Mouse (Mus musculus): ENCODE data around the gene Ywhae.

Ywhae gene

GRCm38 (mm10) chr11:75732434-75733226 lies at the start of gene Ywhae:
TSS of gene Ywhae (plus strand) at chr11:75732869.
- ChIA-PET POLR2A (interaction anchor here (0.5 to 10.6 kb wide), 88 partner anchors 9 to 1433 kb away, joined by 3 to 444 read pairs (median 5); partner anchors contain the start of genes Tlcd2 (in 2 of the 4), Crk (in 1 of the 4), Pitpna (in 1 of the 4) and Prpf8 (in 1 of the 4)), CTCF (interaction anchor here (0.6 to 3.9 kb wide), 11 partner anchors 12 to 913 kb away, joined by 3 to 12 read pairs (median 4); partner anchors contain the start of genes Dbil5 (in 1 of the 4), Gemin4 (in 1 of the 4) and Timm22 (in 1 of the 4))

- ChIA-PET POLR2A (interaction anchor here in 2 of 4 experiments (0.5 to 4.3 kb wide), 7 partner anchors 9 to 1836 kb away, joined by 3 to 26 read pairs (median 3); no protein-coding TSS in a partner anchor), CTCF (interaction anchor here in 1 of 4 experiments (1.8 kb wide), 1 partner anchor 30 kb away, joined by 4 read pairs; no protein-coding TSS in a partner anchor)
These were observed 48.2 kb upstream of the Ywhae start for GRCm38 (mm10) chr11:75684462-75684861.

- ChIA-PET POLR2A (interaction anchor here in 2 of 4 experiments (1.0 to 4.3 kb wide), 5 partner anchors 10 to 31 kb away, joined by 3 to 26 read pairs (median 4); no protein-coding TSS in a partner anchor), CTCF (interaction anchor here in 2 of 4 experiments (0.7 to 1.8 kb wide), 2 partner anchors 31 to 483 kb away, joined by 3 to 4 read pairs; no protein-coding TSS in a partner anchor)
These were observed 47.7 kb upstream of the Ywhae start for GRCm38 (mm10) chr11:75684956-75685355.

- ChIA-PET POLR2A (interaction anchor here in 3 of 4 experiments (0.6 to 4.3 kb wide), 27 partner anchors 8 to 288 kb away, joined by 3 to 26 read pairs (median 4); no protein-coding TSS in a partner anchor), CTCF (interaction anchor here in 3 of 4 experiments (0.6 to 1.9 kb wide), 8 partner anchors 13 to 304 kb away, joined by 3 to 6 read pairs (median 4); no protein-coding TSS in a partner anchor)
These were observed 45.2 kb upstream of the Ywhae start for GRCm38 (mm10) chr11:75687343-75687993.

- POLR2A ChIA-PET, result interaction anchor here in 3 of 4 experiments (0.8 to 4.3 kb wide), 12 partner anchors 9 to 62 kb away, joined by 3 to 26 read pairs (median 5); no protein-coding TSS in a partner anchor
These were observed 44.5 kb upstream of the Ywhae start for GRCm38 (mm10) chr11:75688132-75688531.

GRCm38 (mm10) chr11:75689977-75690376 lies 42.7 kb upstream of the Ywhae start:
- CTCF ChIA-PET, result interaction anchor here in 2 of 4 experiments (1.1 to 1.5 kb wide), 2 partner anchors 10 kb away, joined by 3 to 4 read pairs; no protein-coding TSS in a partner anchor
- POLR2A ChIA-PET, result interaction anchor here (0.5 to 2.9 kb wide), 24 partner anchors 9 to 1259 kb away, joined by 3 to 22 read pairs (median 3); partner anchors contain the start of genes Crk (in 2 of the 4) and Ywhae (in 1 of the 4)

More at GRCm38 (mm10) chr11:75688132-75688531, 44.5 kb upstream of the Ywhae start:
- CTCF ChIA-PET, result interaction anchor here (0.7 to 1.9 kb wide), 4 partner anchors 26 to 279 kb away, joined by 3 to 6 read pairs (median 4); no protein-coding TSS in a partner anchor

GRCm38 (mm10) chr11:75691047-75691446 lies 41.6 kb upstream of the Ywhae start:
- ChIA-PET CTCF (interaction anchor here in 1 of 4 experiments (0.6 kb wide), 1 partner anchor 73 kb away, joined by 4 read pairs; no protein-coding TSS in a partner anchor), POLR2A (interaction anchor here in 2 of 4 experiments (0.6 to 2.9 kb wide), 11 partner anchors 8 to 230 kb away, joined by 3 to 22 read pairs (median 4); partner anchors contain the start of gene Crk (in 1 of the 2))

- ChIA-PET CTCF (interaction anchor here in 2 of 4 experiments (0.6 to 0.7 kb wide), 2 partner anchors 38 to 597 kb away, joined by 3 read pairs; no protein-coding TSS in a partner anchor), POLR2A (interaction anchor here in 3 of 4 experiments (0.6 to 1.3 kb wide), 6 partner anchors 10 to 448 kb away, joined by 3 to 6 read pairs (median 4); no protein-coding TSS in a partner anchor)
These were observed 39.1 kb upstream of the Ywhae start for GRCm38 (mm10) chr11:75693570-75693969.

GRCm38 (mm10) chr11:75697464-75697863 lies 35.2 kb upstream of the Ywhae start:
- ChIA-PET CTCF (interaction anchor here in 2 of 4 experiments (1.1 to 1.3 kb wide), 2 partner anchors 11 to 17 kb away, joined by 3 to 4 read pairs; no protein-coding TSS in a partner anchor), POLR2A (interaction anchor here in 3 of 4 experiments (0.8 to 2.5 kb wide), 12 partner anchors 9 to 166 kb away, joined by 3 to 15 read pairs (median 7); partner anchors contain the start of genes Ywhae (in 2 of the 3), Crk (in 1 of the 3) and Slc43a2 (in 1 of the 3))

GRCm38 (mm10) chr11:75700557-75700956 lies 32.1 kb upstream of the Ywhae start:
- ChIA-PET POLR2A (interaction anchor here in 2 of 4 experiments (0.8 to 4.3 kb wide), 10 partner anchors 8 to 239 kb away, joined by 3 to 26 read pairs (median 4); partner anchors contain the start of genes Pitpna (in 1 of the 2), Tlcd2 (in 1 of the 2) and Ywhae (in 1 of the 2)), CTCF (interaction anchor here in 3 of 4 experiments (0.6 to 1.5 kb wide), 8 partner anchors 10 to 170 kb away, joined by 3 to 5 read pairs (median 4); partner anchors contain the start of genes Slc43a2 (in 1 of the 3) and Ywhae (in 1 of the 3))

GRCm38 (mm10) chr11:75702761-75703160 lies 29.9 kb upstream of the Ywhae start:
- CTCF ChIA-PET, result interaction anchor here in 2 of 4 experiments (0.6 kb wide), 2 partner anchors 90 to 196 kb away, joined by 3 to 4 read pairs; no protein-coding TSS in a partner anchor
- POLR2A ChIA-PET, result interaction anchor here in 3 of 4 experiments (0.8 to 4.3 kb wide), 21 partner anchors 8 to 263 kb away, joined by 3 to 26 read pairs (median 4); partner anchors contain the start of gene Ywhae (in 2 of the 3)

GRCm38 (mm10) chr11:75703748-75704147 lies 28.9 kb upstream of the Ywhae start:
- ChIA-PET POLR2A (interaction anchor here in 2 of 4 experiments (1.0 to 4.3 kb wide), 12 partner anchors 10 to 173 kb away, joined by 3 to 26 read pairs (median 4); partner anchors contain the start of gene Ywhae (in 2 of the 2)), CTCF (no interaction called here)

GRCm38 (mm10) chr11:75713949-75714348 lies 18.7 kb upstream of the Ywhae start:
- CTCF ChIA-PET, result interaction anchor here (0.5 to 1.8 kb wide), 56 partner anchors 8 to 1285 kb away, joined by 3 to 18 read pairs (median 4); partner anchors contain the start of genes Ywhae (in 2 of the 4), Rilp (in 1 of the 4), Rph3al (in 1 of the 4) and Slc6a4 (in 1 of the 4)
- POLR2A ChIA-PET, result interaction anchor here (0.6 to 1.9 kb wide), 21 partner anchors 9 to 637 kb away, joined by 3 to 16 read pairs (median 4); partner anchors contain the start of gene Ywhae (in 2 of the 4)

GRCm38 (mm10) chr11:75715556-75715955 lies 17.1 kb upstream of the Ywhae start:
- ChIA-PET CTCF (interaction anchor here in 2 of 4 experiments (0.6 kb wide), 2 partner anchors 53 to 382 kb away, joined by 3 to 4 read pairs; no protein-coding TSS in a partner anchor), POLR2A (interaction anchor here in 1 of 4 experiments (0.6 to 0.7 kb wide), 2 partner anchors 46 to 1025 kb away, joined by 3 read pairs; no protein-coding TSS in a partner anchor)

- ChIA-PET CTCF (interaction anchor here in 2 of 4 experiments (0.6 to 1.3 kb wide), 3 partner anchors 8 to 197 kb away, joined by 4 to 8 read pairs (median 7); no protein-coding TSS in a partner anchor), POLR2A (interaction anchor here in 2 of 4 experiments (0.6 to 2.4 kb wide), 6 partner anchors 9 to 185 kb away, joined by 3 to 15 read pairs (median 4); partner anchors contain the start of gene Ywhae (in 1 of the 2))
These were observed 15.9 kb upstream of the Ywhae start for GRCm38 (mm10) chr11:75716661-75717325.

GRCm38 (mm10) chr11:75722339-75722738 lies 10.3 kb upstream of the Ywhae start:
- CTCF ChIA-PET, result interaction anchor here in 3 of 4 experiments (0.6 to 1.8 kb wide), 3 partner anchors 9 to 332 kb away, joined by 3 to 8 read pairs (median 4); no protein-coding TSS in a partner anchor
- POLR2A ChIA-PET, result interaction anchor here in 3 of 4 experiments (0.6 to 4.8 kb wide), 9 partner anchors 9 to 1203 kb away, joined by 3 to 48 read pairs (median 5); partner anchors contain the start of gene Ywhae (in 2 of the 3)
